Mouse (Mus musculus): ENCODE results near the gene Nr6a1.

DNA sequence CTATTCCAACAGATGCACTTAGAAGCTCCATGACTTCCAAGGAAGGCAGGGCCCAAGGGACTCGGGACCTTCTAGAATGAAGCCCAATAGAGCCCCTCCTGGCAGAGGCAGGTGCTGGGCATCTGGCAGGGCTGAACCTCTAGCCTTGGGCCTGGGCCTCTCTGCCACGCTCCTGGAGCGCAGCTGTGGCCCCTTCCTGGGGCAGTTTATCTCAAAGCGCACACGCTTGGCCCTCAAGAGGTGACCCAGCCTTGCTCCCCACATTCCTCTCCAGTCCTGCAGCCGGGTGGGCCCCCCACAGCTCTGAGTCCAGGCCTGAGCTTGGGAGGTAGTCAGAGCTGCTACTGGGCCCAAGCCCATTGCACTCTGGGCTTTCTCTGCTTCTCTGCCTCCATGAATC is 208.1 kb downstream of the Nr6a1 start:
- TF ChIP-seq CEBPB (IDR thresholded peaks at IDR 0.05; ENCODE audit: insufficient read depth, poor library complexity, severe bottlenecking) (no peak), MYOG (IDR thresholded peaks at IDR 0.05; ENCODE audit: control insufficient read depth in 1 of 3, insufficient read depth in 1 of 3, insufficient read length in 2 of 3, low read depth in 2 of 3) (no peak), POLR2A (IDR thresholded peaks at IDR 0.05; ENCODE audit: insufficient read length, low read depth) (no peak), E2F4 (IDR thresholded peaks at IDR 0.05; ENCODE audit: insufficient read depth) (no peak), POLR2AphosphoS2 (IDR thresholded peaks at IDR 0.05; ENCODE audit: insufficient read length, low read depth) (no peak), TCF12 (IDR thresholded peaks at IDR 0.05; ENCODE audit: insufficient read depth, poor library complexity, severe bottlenecking) (no peak), REST (IDR thresholded peaks at IDR 0.05; ENCODE audit: insufficient read depth, insufficient read length) (no peak), MAX (IDR thresholded peaks at IDR 0.05; ENCODE audit: low read depth) (no peak), USF1 (IDR thresholded peaks at IDR 0.05; ENCODE audit: low read depth) (no peak), MYOD1 (IDR thresholded peaks at IDR 0.05; ENCODE audit: control insufficient read depth in 1 of 3, insufficient read length in 2 of 3, low read depth in 2 of 3) (no peak)

Data from myocyte (in vitro differentiated cells).